Mouse (Mus musculus) limb, embryonic 14.5 days (tissue): ENCODE data around the gene Mlycd. TPM values are rescaled to one million over a fixed set of nuclear protein-coding genes. Genes with fewer than 3 reads are reported as not detected.

Source experiments
- ATAC-seq: fragments of 200-750 bp; cut with Nextera tagmentation; 2 replicates; pipeline ENCODE4 v1.8.0; 2017; ENCODE audit warnings: low read depth, moderate number of reproducible peaks, moderate TSS enrichment; ENCODE audit not compliant: low FRiP score
- DNase-seq: peaks from one replicate; pipeline ENCODE4 v3.0.0-alpha.2; 2015; ENCODE audit warnings: low spot score
- H3K27ac ChIP-seq: fragments of 300-500 bp; sonication (generic); replicated peaks from 2 replicates; pipeline ENCODE4 v1.5.1; 2014; ENCODE audit warnings: low read depth, mild to moderate bottlenecking, low read length, moderate library complexity, mixed read lengths
- H3K27me3 ChIP-seq: fragments of 300-500 bp; sonication (generic); 2 replicates; pipeline ENCODE4 v1.6.1; 2014; ENCODE audit warnings: low read length, mixed read lengths; ENCODE audit not compliant: control insufficient read depth, insufficient read depth
- H3K36me3 ChIP-seq: fragments of 300-500 bp; sonication (generic); 2 replicates; pipeline ENCODE4 v1.6.1; 2014; ENCODE audit warnings: mild to moderate bottlenecking, low read length, moderate library complexity, mixed read lengths; ENCODE audit not compliant: control insufficient read depth, insufficient read depth
- H3K4me1 ChIP-seq: fragments of 300-500 bp; sonication (generic); 2 replicates; pipeline ENCODE4 v1.6.1; 2014; ENCODE audit warnings: antibody characterized with exemption, low read length, mixed read lengths; ENCODE audit not compliant: control insufficient read depth, insufficient read depth
- H3K4me2 ChIP-seq: fragments of 300-500 bp; sonication (generic); replicated peaks from 2 replicates; pipeline ENCODE4 v1.6.1; 2014; ENCODE audit warnings: low read depth, mild to moderate bottlenecking, low read length, moderate library complexity; ENCODE audit not compliant: severe bottlenecking
- H3K4me3 ChIP-seq: fragments of 300-500 bp; sonication (generic); replicated peaks from 2 replicates; pipeline ENCODE4 v1.5.1; 2014; ENCODE audit warnings: low read length
- H3K9ac ChIP-seq: fragments of 300-500 bp; sonication (generic); 2 replicates; pipeline ENCODE4 v1.6.1; 2014; ENCODE audit warnings: mild to moderate bottlenecking, low read depth, low read length, moderate library complexity; ENCODE audit not compliant: severe bottlenecking
- H3K9me3 ChIP-seq: fragments of 300-500 bp; sonication (generic); 2 replicates; pipeline ENCODE4 v1.6.1; 2016; ENCODE audit warnings: low read length; ENCODE audit not compliant: control insufficient read depth
- POLR2A ChIP-seq: fragments of 200-500 bp; IDR thresholded peaks from 2 replicates; pipeline ENCODE4 v1.8.0; 2012; ENCODE audit warnings: inconsistent platforms, mild to moderate bottlenecking, moderate library complexity, borderline replicate concordance; ENCODE audit not compliant: insufficient read depth, insufficient read length; ENCODE audit errors: extremely low read depth
- WGBS: fragments of 180-500 bp; shearing (Covaris S2); extraction: QIAGEN DNeasy Blood & Tissue Kit; methylation state at CpG from one replicate; pipeline ENCODE4 v1.1.7; 2014; 5-methylcytosine and 5-hydroxymethylcytosine counted together
- polyA plus RNA-seq, 2 experiments: library from polyadenylated mRNA; depleted of rRNA in 1 of 2; stranded (reverse) in 1 of 2; unstranded in 1 of 2; fragments of >200 nt; fragmentation: Nextera tagmentation in 1 of 2; extraction: Ambion mirVana in 1 of 2; gene quantifications; 2 replicates each; pipeline versions ENCODE4 v1.2.1 to v1.2.3; 2012 to 2014

Gene Mlycd
- 13.6 and 14.8 TPM in 2 replicates for polyA plus RNA-seq (2012; rRNA removed)
- 17.0 and 19.1 TPM in 2 replicates for polyA plus RNA-seq (2014; fragmentation: Nextera tagmentation; extraction: Ambion mirVana)

DNA sequence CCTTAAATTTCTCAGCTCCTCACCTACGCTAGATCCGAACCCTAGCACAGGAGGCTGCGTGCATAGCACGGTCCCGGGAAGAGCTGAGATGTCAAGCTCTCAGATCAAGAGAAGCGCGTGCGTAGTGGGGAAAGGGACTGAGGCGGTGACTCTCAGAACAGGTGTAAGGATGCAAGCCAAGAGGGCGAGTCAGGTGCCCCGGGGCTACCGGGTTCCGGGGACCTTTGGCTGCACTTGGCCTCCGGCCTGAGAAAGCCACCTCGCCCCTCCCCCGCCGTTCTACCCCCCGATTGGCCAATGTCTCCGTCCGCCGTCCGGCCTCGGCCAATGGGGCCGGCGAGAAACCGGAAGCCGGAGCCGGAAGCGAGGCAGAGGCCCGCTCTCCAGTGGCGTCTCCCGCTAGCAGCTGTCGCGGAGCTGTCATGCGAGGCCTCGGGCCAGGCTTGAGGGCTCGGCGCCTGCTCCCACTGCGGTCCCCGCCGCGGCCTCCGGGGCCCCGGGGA, at the start of gene Mlycd:
Gene Mlycd (plus strand): TSS at position 355 of the 503 bp plus-strand sequence.
- no peaks in the 10 kb centered on the region for H3K9me3 ChIP-seq
- H3K36me3 ChIP-seq, result no peaks in the 10 kb centered on the region
- peaks cover 8% of the 10 kb centered on the region for H3K4me1 ChIP-seq
- H3K4me2 ChIP-seq, result peak within 1 kb of the TSS; percentile 99
- H3K9ac ChIP-seq, result peak within 1 kb of the TSS; percentile 78
- no peak for TF ChIP-seq POLR2A
- ATAC-seq, result peak; percentile 93
- WGBS, result 3% methylated on average over 22 of the region's 44 CpGs
- H3K27me3 ChIP-seq, result no peaks in the 10 kb centered on the region
- peak within 1 kb of the TSS; percentile 80 for H3K4me3 ChIP-seq
- H3K27ac ChIP-seq, result peak within 1 kb of the TSS; percentile 65; the same call in 1 of the 2 replicates
- DNase-seq, result peak; percentile 88

DNA sequence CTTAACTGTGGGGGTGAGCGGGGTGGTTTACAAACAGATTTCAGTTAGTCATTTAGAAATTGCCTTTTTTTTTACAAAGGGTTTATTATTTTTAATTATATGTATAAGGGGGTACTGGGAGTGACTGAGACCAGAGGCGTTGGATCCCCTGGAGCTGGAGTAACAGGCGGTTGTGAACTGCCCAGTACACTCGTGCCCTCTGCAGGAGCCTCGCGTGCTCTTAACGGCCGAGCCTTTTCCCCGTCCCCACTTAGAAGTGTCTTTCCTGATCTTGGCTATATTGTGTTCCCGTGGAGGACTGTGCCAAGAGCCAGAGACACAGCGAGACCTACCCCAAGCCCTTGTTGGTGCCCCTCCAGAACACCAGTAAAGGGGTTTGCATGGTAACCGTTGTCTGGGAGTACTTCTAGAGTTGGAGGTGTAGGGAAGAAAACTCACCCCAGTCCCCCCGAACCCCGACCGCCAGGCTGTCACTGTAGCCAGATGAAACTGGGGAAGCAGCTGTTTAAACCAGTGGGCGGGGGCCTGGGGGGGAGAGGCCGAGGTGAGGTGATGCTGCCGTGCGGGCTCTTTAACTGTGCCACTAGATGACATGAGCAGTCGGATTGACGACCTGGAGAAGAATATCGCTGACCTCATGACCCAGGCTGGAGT, 49.5 kb upstream of the Mlycd start:
- DNase-seq (no peak), ATAC-seq (no peak)
- Histone ChIP-seq H3K4me1 (peaks cover 6% of the 10 kb centered on the region), H3K27me3 (no peaks in the 10 kb centered on the region), H3K9ac (peak overlapping the region; percentile 95), H3K36me3 (peaks cover 35% of the 10 kb centered on the region), H3K9me3 (no peaks in the 10 kb centered on the region), H3K27ac (no peak overlapping the region), H3K4me3 (peak overlapping the region; percentile 98), H3K4me2 (peak overlapping the region; percentile 54)
- 52% methylated on average over 22 of the region's 22 CpGs for WGBS
- TF ChIP-seq POLR2A, result no peak

DNA sequence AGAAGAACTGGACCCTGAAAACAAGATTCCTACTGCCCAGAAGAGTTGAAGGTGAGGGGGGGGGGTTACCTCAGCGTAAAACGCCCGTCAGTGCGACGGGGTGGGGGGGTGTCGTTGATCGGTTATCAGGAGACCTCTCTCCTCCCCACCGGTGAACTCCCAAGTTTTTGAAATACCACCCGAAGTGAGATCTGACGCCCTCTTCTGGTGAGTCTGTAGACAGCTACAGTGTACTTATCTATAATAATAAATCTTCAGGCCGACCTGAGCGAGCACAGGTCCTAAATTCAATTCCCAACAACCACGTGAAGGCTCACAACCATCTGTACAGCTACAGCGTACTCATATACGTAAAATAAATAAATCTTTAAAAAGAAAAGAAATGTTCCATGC, 49.0 kb upstream of the Mlycd start:
- ATAC-seq, result no peak
- no peak for DNase-seq
- no peak for TF ChIP-seq POLR2A
- Histone ChIP-seq H3K36me3 (peaks cover 40% of the 10 kb centered on the region), H3K27me3 (no peaks in the 10 kb centered on the region), H3K9ac (no peak overlapping the region), H3K4me2 (peak overlapping the region; percentile 54), H3K4me3 (no peak overlapping the region), H3K9me3 (no peaks in the 10 kb centered on the region), H3K27ac (no peak overlapping the region), H3K4me1 (peaks cover 6% of the 10 kb centered on the region)
- WGBS, result 87% methylated on average over 15 of the region's 15 CpGs

DNA sequence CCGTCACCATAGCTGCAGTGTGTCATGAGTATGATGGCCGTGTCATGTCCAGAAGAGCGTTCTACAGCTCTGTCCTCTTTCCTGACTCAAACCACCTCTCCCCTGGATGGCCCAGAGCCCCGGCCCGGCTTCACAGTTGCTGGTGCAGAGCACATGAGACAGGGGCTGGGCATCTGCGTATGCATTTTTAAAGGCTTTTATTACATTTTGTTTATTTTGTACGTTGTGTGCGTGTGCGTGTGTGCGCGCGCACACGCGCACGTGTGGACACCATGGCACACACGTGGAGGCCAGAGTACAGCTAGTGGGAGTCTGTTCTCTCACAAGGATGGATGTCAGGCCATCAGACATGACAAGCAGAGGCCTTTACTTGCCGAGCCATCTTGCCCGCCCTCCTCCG, 43.0 kb upstream of the Mlycd start:
- Histone ChIP-seq H3K4me3 (no peak overlapping the region), H3K9me3 (no peaks in the 10 kb centered on the region), H3K4me1 (no peaks in the 10 kb centered on the region), H3K9ac (no peak overlapping the region), H3K27ac (no peak overlapping the region), H3K27me3 (no peaks in the 10 kb centered on the region), H3K4me2 (no peak overlapping the region), H3K36me3 (peaks cover 38% of the 10 kb centered on the region)
- DNase-seq (no peak), ATAC-seq (no peak)
- no peak for TF ChIP-seq POLR2A
- WGBS, result 94% methylated on average over 19 of the region's 19 CpGs

DNA sequence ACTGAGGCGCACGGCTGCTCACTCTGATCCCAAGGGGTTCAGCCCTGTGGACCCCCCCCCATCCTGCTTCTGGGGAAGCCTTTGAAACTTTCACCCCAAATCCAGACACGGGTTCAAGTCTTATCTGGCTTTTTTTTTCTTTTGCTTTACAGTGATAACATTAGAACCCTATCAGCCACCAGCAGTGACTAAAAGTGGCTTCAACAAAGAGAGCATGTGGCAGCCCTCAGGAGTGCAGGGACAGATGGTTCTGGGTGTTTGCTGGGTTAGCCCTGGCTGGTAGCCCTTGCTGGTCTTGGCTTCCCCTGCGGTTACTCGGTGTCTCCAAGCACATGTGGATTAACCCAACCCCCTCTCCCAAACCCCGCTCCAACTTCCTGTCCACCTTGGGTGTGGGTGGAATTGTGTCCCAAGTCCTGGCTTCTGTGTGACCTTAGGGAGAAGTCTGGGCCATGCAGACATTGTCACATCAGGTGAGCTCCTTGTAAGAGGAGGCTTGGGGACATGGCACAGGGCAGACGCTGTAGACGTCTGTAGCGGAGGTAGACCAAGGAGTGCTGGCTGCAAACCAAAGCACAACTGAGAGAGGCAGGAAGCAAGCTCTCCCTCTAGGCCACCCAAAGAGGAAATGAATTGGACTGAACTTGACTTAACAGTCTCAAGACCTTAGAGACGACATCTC, 41.6 kb upstream of the Mlycd start:
- no peak for DNase-seq
- no peak for ATAC-seq

More for the DNA sequence above, 41.6 kb upstream of the Mlycd start:
- Histone ChIP-seq H3K27me3 (no peaks in the 10 kb centered on the region), H3K4me3 (no peak overlapping the region), H3K4me2 (no peak overlapping the region), H3K9me3 (no peaks in the 10 kb centered on the region), H3K36me3 (peaks cover 23% of the 10 kb centered on the region), H3K4me1 (no peaks in the 10 kb centered on the region), H3K27ac (no peak overlapping the region), H3K9ac (no peak overlapping the region)
- WGBS, result 87% methylated on average over 10 of the region's 10 CpGs
- no peak for TF ChIP-seq POLR2A
